Mouse (Mus musculus) neural tube, embryonic 11.5 days (tissue): ENCODE results near the gene Zc3h10. TPM values are rescaled to one million over a fixed set of nuclear protein-coding genes. Genes with fewer than 3 reads are reported as not detected.
"Not testable (repeated sequence)": the region's sequence is repeated elsewhere in the genome, so short reads cannot be mapped to it uniquely, and the experiment has no call there.

ENCODE experiments used
- ATAC-seq: fragments of 200-750 bp; cut with Nextera tagmentation; 2 replicates; pipeline ENCODE4 v1.8.0; 2017; ENCODE audit warnings: moderate number of reproducible peaks, mild to moderate bottlenecking, moderate TSS enrichment, moderate library complexity; ENCODE audit not compliant: insufficient read depth, low FRiP score, low TSS enrichment
- DNase-seq: peaks from one replicate; pipeline ENCODE4 v3.0.0-alpha.2; 2015; ENCODE audit warnings: low spot score
- H3K27ac ChIP-seq: fragments of 300-500 bp; sonication (generic); 2 replicates; pipeline ENCODE4 v1.5.1; 2014; ENCODE audit warnings: low read depth, mild to moderate bottlenecking, low read length
- H3K27me3 ChIP-seq: fragments of 300-500 bp; sonication (generic); 2 replicates; pipeline ENCODE4 v1.6.1; 2014; ENCODE audit warnings: mild to moderate bottlenecking, low read length, mixed read lengths; ENCODE audit not compliant: control insufficient read depth, insufficient read depth
- H3K36me3 ChIP-seq: fragments of 300-500 bp; sonication (generic); 2 replicates; pipeline ENCODE4 v1.6.1; 2014; ENCODE audit warnings: mild to moderate bottlenecking, low read length, moderate library complexity, mixed read lengths; ENCODE audit not compliant: control insufficient read depth, insufficient read depth
- H3K4me1 ChIP-seq: fragments of 300-500 bp; sonication (generic); 2 replicates; pipeline ENCODE4 v1.6.1; 2014; ENCODE audit warnings: low read length, mixed read lengths; ENCODE audit not compliant: control insufficient read depth, insufficient read depth
- H3K4me2 ChIP-seq: fragments of 300-500 bp; sonication (generic); 2 replicates; pipeline ENCODE4 v1.6.1; 2014; ENCODE audit warnings: low read depth, mild to moderate bottlenecking, moderate library complexity
- H3K4me3 ChIP-seq: fragments of 300-500 bp; sonication (generic); 2 replicates; pipeline ENCODE4 v1.5.1; 2014; ENCODE audit warnings: low read depth, low read length
- H3K9ac ChIP-seq: fragments of 300-500 bp; sonication (generic); 2 replicates; pipeline ENCODE4 v1.6.1; 2014; ENCODE audit warnings: mild to moderate bottlenecking, low read length
- H3K9me3 ChIP-seq: fragments of 300-500 bp; sonication (generic); 2 replicates; pipeline ENCODE4 v1.6.1; 2016; ENCODE audit warnings: low read length; ENCODE audit not compliant: control insufficient read depth
- WGBS: fragments of 180-500 bp; shearing (Covaris S2); extraction: QIAGEN DNeasy Blood & Tissue Kit; methylation state at CpG from one replicate; pipeline ENCODE4 v1.1.7; 2014; 5-methylcytosine and 5-hydroxymethylcytosine counted together
- polyA plus RNA-seq: library from polyadenylated mRNA; unstranded; fragments of >200 nt; fragmentation: Nextera tagmentation; extraction: Ambion mirVana; gene quantifications from 2 replicates; pipeline ENCODE4 v1.2.1, GENCODE M21; 2014

Zc3h10 gene
- polyA plus RNA-seq, 1 experiment from 2014 or later = 18.3 TPM

- H3K4me1 ChIP-seq = peaks cover 8% of the 10 kb centered on the region; the same call in 1 of the 2 replicates
- H3K4me3 ChIP-seq = peak overlapping the region; percentile 89
- WGBS = under 1% methylated on average over 46 of the region's 46 CpGs
- peak; percentile 33 for DNase-seq
- no peaks in the 10 kb centered on the region for H3K9me3 ChIP-seq
- peak; percentile 53; the same call in 1 of the 2 replicates for ATAC-seq
- no peaks in the 10 kb centered on the region for H3K27me3 ChIP-seq
- H3K27ac ChIP-seq = peak overlapping the region; percentile 83
- peak overlapping the region; percentile 94 for H3K9ac ChIP-seq
- H3K4me2 ChIP-seq = peak overlapping the region; percentile 92
- H3K36me3 ChIP-seq = peaks cover 10% of the 10 kb centered on the region
Measured at GRCm38 (mm10) chr10:128565206-128565787, 17.7 kb upstream of the Zc3h10 start.

GRCm38 (mm10) chr10:128563544-128563943 lies 16.0 kb upstream of the Zc3h10 start:
- H3K36me3 ChIP-seq = peaks cover 19% of the 10 kb centered on the region

DNA sequence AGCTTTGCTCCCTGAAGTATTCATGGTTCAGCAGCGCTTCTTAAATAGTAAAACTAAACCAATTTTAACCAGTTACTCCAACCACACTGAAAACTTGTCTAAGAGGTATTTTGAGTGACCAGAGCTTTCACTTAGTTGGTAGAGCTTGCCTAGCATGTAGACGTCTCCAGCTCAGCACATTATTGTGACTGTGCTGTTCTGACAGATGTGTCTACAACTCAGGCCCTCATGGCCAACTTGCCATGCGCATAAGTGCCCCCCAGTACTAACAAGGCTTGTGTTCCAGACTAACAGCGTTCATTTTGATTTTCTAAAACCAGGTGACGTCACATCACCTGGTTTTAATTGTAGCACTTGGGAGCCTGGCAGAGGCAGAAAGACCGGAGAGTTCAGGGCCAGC lies 9.4 kb upstream of the Zc3h10 start:
- no peak overlapping the region for H3K4me2 ChIP-seq
- no peaks in the 10 kb centered on the region for H3K4me1 ChIP-seq
- no peaks in the 10 kb centered on the region for H3K9me3 ChIP-seq
- ATAC-seq = no peak
- no peaks in the 10 kb centered on the region for H3K27me3 ChIP-seq
- no peak for DNase-seq
- H3K4me3 ChIP-seq = no peak overlapping the region
- no peak overlapping the region for H3K9ac ChIP-seq
- H3K27ac ChIP-seq = no peak overlapping the region
- WGBS = 91% methylated on average over 6 of the region's 6 CpGs
- peaks cover 17% of the 10 kb centered on the region for H3K36me3 ChIP-seq

More at GRCm38 (mm10) chr10:128563544-128563943, 16.0 kb upstream of the Zc3h10 start:
- H3K4me3 ChIP-seq = no peak overlapping the region
- H3K9me3 ChIP-seq = no peaks in the 10 kb centered on the region
- H3K9ac ChIP-seq = no peak overlapping the region
- ATAC-seq (no peak), DNase-seq (no peak)
- H3K4me2 ChIP-seq = no peak overlapping the region
- peaks cover 8% of the 10 kb centered on the region; the same call in 1 of the 2 replicates for H3K4me1 ChIP-seq
- H3K27ac ChIP-seq = no peak overlapping the region
- WGBS = 91% methylated on average over 6 of the region's 6 CpGs
- no peaks in the 10 kb centered on the region for H3K27me3 ChIP-seq

DNA sequence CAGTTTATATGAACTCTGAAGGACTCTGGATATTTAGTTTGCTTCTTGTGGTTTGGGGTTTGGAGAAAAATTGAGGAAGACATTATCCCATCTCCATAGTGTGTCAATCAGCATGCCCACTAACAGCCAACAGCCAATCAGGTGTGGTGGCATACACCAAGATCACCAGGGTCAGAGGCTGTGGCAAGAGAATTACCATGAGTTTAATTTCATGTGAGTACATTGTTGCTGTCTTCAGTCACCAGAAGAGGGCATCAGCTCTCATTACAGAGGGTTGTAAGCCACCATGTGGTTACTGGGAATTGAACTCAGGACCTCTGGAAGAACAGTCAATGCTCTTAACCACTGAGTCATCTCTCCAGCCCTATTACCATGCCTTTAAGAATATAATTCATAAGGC lies 8.7 kb upstream of the Zc3h10 start:
- Histone ChIP-seq H3K4me2 (no peak overlapping the region), H3K9me3 (no peaks in the 10 kb centered on the region), H3K9ac (no peak overlapping the region), H3K27ac (no peak overlapping the region), H3K27me3 (no peaks in the 10 kb centered on the region), H3K4me1 (no peaks in the 10 kb centered on the region), H3K36me3 (peaks cover 16% of the 10 kb centered on the region), H3K4me3 (no peak overlapping the region)
- DNase-seq (no peak), ATAC-seq (no peak)

GRCm38 (mm10) chr10:128555567-128555966 lies 8.0 kb upstream of the Zc3h10 start:
- 89% methylated on average over 1 of the region's 1 CpGs for WGBS
- not testable (repeated sequence) for DNase-seq, H3K27me3 ChIP-seq, H3K9me3 ChIP-seq, H3K4me3 ChIP-seq, H3K9ac ChIP-seq, ATAC-seq, H3K4me2 ChIP-seq, H3K27ac ChIP-seq, H3K4me1 ChIP-seq
- H3K36me3 ChIP-seq = peaks cover 11% of the 10 kb centered on the region

GRCm38 (mm10) chr10:128550144-128550823 lies 2.7 kb upstream of the Zc3h10 start:
- H3K4me3 ChIP-seq = not testable (repeated sequence)

DNA sequence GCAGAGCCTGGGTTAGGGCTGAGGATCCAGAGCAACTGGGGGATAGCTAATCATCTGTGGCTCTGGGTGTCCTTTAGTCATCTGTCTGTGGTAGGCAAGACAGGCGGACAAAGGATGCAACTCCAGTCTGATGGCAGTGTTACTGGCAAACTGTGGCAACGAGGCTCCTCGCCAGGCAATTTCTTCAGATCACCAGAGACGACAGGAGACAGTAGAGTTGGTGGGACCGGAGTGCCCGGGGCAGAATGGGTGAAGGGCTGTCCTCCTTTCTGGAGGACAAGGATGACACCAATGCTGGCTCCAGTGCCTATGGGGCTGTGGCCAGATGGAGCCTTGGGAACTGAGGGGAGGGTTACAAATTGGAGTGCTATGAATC lies 2.1 kb upstream of the Zc3h10 start:
- peak overlapping the region; percentile 27; the same call in 1 of the 2 replicates for H3K4me2 ChIP-seq
- 66% methylated on average over 6 of the region's 6 CpGs for WGBS
- DNase-seq, H3K27me3 ChIP-seq, H3K36me3 ChIP-seq, H3K4me3 ChIP-seq, H3K9ac ChIP-seq, H3K9me3 ChIP-seq, H3K4me1 ChIP-seq, ATAC-seq: not testable (repeated sequence)
- H3K27ac ChIP-seq = peak overlapping the region; percentile 46; the same call in 1 of the 2 replicates

More at GRCm38 (mm10) chr10:128550144-128550823, 2.7 kb upstream of the Zc3h10 start:
- not testable (repeated sequence) for DNase-seq, H3K27me3 ChIP-seq, ATAC-seq, H3K36me3 ChIP-seq, H3K9me3 ChIP-seq, H3K4me1 ChIP-seq, H3K27ac ChIP-seq, H3K4me2 ChIP-seq, H3K9ac ChIP-seq
- 92% methylated on average over 11 of the region's 11 CpGs for WGBS

GRCm38 (mm10) chr10:128548947-128549681 lies 1.5 kb upstream of the Zc3h10 start, which contains the start of gene Rpl41:
Rpl41 (minus strand) TSS chr10:128549305.
- Histone ChIP-seq H3K27ac (peak within 1 kb of the TSS; percentile 90), H3K4me1 (no peaks in the 10 kb centered on the region; the same call in 1 of the 2 replicates), H3K27me3 (no peaks in the 10 kb centered on the region), H3K36me3 (peaks cover 11% of the 10 kb centered on the region), H3K4me3 (peak within 1 kb of the TSS; percentile 68), H3K4me2 (peak within 1 kb of the TSS; percentile 72), H3K9ac (peak within 1 kb of the TSS; percentile 90), H3K9me3 (no peaks in the 10 kb centered on the region)
- WGBS = under 1% methylated on average over 31 of the region's 31 CpGs
- DNase-seq = peak; percentile 94
- ATAC-seq = peak; percentile 91
